Mouse (Mus musculus) spleen, adult 2 months (tissue): ENCODE results near the gene Hoxa4.

Experiments
- CTCF ChIP-seq: fragments of 200-500 bp; IDR thresholded peaks from 2 replicates; pipeline ENCODE4 v1.5.1; 2011; ENCODE audit warnings: mild to moderate bottlenecking, inconsistent platforms; ENCODE audit not compliant: insufficient read depth, insufficient read length, insufficient replicate concordance; ENCODE audit errors: extremely low read depth
- POLR2A ChIP-seq: fragments of 200-500 bp; IDR thresholded peaks from 2 replicates; pipeline ENCODE4 v1.6.1; 2011; ENCODE audit warnings: low read depth, low read length, inconsistent platforms

- TF ChIP-seq POLR2A (no peak), CTCF (no peak)
Measured at GRCm38 (mm10) chr6:52237346-52238154, 46.0 kb upstream of the Hoxa4 start.
